Mouse (Mus musculus): ENCODE data around the gene Msl1.

The Msl1 gene

GRCm38 (mm10) chr11:98839897-98840296, 44.6 kb downstream of the Msl1 start:
- no peak for DNase-seq (ENCODE audit: low spot score)

DNA sequence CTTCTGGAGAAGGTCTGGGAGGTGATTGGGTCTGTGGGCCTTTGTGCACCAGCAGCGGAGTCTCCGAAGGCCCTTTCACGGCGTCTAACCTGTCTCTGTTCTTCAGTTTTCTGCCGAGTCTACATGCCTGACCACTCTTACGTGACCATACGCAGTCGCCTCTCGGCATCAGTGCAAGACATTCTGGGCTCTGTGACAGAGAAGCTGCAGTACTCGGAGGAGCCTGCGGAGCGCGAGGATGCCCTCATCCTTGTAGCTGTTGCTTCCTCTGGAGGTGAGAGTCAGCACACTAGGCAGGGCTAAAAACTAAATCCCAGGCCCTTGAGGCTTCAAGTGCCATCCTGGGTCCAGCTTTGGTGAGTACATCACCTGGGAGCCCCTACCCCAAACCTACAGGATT, 50.7 kb downstream of the Msl1 start:
- DNase-seq (ENCODE audit: low spot score): no peak

- no peak for DNase-seq (ENCODE audit: low spot score)
These were observed 51.7 kb downstream of the Msl1 start for GRCm38 (mm10) chr11:98846865-98847604.

DNA sequence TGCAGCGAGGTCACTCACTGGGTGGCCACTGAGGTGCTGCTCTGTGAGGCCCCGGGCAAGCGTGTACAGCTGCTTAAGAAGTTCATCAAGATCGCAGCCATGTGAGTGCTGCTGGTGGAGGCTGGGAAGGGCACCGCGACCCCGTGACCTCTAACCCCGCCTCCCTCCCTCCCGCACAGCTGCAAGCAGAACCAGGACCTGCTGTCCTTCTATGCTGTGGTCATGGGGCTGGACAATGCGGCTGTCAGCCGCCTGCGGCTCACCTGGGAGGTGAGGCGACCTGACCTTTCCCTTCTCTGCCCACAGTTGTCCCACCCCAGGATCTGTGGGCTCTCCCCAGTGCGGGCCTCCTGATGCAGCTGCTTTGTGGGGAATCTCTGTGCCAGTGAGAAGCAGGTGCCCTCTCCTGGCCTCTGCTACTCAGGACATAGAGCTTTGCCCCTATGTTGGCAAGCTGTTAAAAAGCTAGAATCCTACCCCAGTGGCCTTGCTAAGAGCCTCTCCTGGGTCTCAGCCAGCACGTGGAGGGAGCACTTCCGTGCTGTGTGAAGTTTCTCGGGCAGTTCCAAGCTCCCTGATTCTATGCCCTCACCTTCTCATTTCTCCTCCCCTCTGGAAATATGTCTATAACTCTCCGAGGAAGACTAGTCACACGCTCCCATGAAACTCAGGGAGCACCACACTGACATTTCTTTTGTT, 54.0 kb downstream of the Msl1 start:
- no peak for DNase-seq (ENCODE audit: low spot score)

- no peak for DNase-seq (ENCODE audit: low spot score)
These were observed 55.1 kb downstream of the Msl1 start for GRCm38 (mm10) chr11:98850100-98851093.

DNA sequence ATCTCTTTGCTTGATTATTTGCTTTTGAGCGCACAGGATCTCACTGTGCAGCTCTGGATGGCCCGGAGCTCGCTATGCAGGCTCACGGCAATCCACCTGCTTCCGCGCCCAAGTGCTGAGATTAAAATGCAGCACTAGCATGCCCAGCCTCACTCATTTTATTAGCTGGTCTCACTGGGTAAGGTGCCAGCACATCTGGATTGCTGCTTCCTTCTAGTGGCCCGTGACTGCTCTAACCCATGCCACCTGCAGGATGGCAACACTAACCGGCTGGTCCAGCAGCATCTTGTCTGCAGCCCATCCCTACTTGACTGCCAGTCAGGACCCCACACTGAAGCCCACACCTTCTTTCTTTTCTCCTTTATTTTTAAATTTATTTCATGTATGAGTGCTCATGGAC, 58.8 kb downstream of the Msl1 start:
- no peak for DNase-seq (ENCODE audit: low spot score)

GRCm38 (mm10) chr11:98854659-98855058, 59.3 kb downstream of the Msl1 start:
- no peak for DNase-seq (ENCODE audit: low spot score)
